Mouse (Mus musculus) cerebral cortex, adult 2 months (tissue): Measurements from ENCODE around the gene Ptn.

ENCODE experiments used
- WGBS: fragments of 180-500 bp; shearing (Covaris S2); methylation state at CpG from one replicate; pipeline ENCODE4 v1.1.7; 2018; 5-methylcytosine and 5-hydroxymethylcytosine counted together

The Ptn gene

GRCm38 (mm10) chr6:36809747-36810285, at the start of gene Ptn:
Gene Ptn, minus strand, starts transcription at chr6:36810220.
- WGBS: under 1% methylated on average over 15 of the region's 15 CpGs

- WGBS: 80% methylated on average over 3 of the region's 3 CpGs
Observed at GRCm38 (mm10) chr6:36858258-36859041, 48.4 kb upstream of the Ptn start.

GRCm38 (mm10) chr6:36857627-36858257, 47.7 kb upstream of the Ptn start:
- 32% methylated on average over 6 of the region's 6 CpGs for WGBS

GRCm38 (mm10) chr6:36850422-36851129, 40.6 kb upstream of the Ptn start:
- WGBS: 26% methylated on average over 7 of the region's 7 CpGs

- 34% methylated on average over 1 of the region's 1 CpGs for WGBS
Observed at GRCm38 (mm10) chr6:36845288-36845687, 35.3 kb upstream of the Ptn start.

- 38% methylated on average over 6 of the region's 6 CpGs for WGBS
Observed at GRCm38 (mm10) chr6:36844258-36844657, 34.2 kb upstream of the Ptn start.

GRCm38 (mm10) chr6:36843031-36843488, 33.0 kb upstream of the Ptn start:
- 40% methylated on average over 3 of the region's 3 CpGs for WGBS

- WGBS: 76% methylated on average over 5 of the region's 5 CpGs
Observed at GRCm38 (mm10) chr6:36842101-36842922, 32.3 kb upstream of the Ptn start.

GRCm38 (mm10) chr6:36841701-36842100, 31.7 kb upstream of the Ptn start:
- 63% methylated on average over 3 of the region's 3 CpGs for WGBS

GRCm38 (mm10) chr6:36838747-36839146, 28.7 kb upstream of the Ptn start:
- WGBS: 98% methylated on average over 1 of the region's 1 CpGs

GRCm38 (mm10) chr6:36835351-36835750, 25.3 kb upstream of the Ptn start:
- WGBS: 53% methylated on average over 3 of the region's 3 CpGs

- 65% methylated on average over 4 of the region's 4 CpGs for WGBS
Observed at GRCm38 (mm10) chr6:36834695-36835265, 24.8 kb upstream of the Ptn start.

GRCm38 (mm10) chr6:36832681-36833080, 22.7 kb upstream of the Ptn start:
- 85% methylated on average over 4 of the region's 4 CpGs for WGBS

GRCm38 (mm10) chr6:36832207-36832606, 22.2 kb upstream of the Ptn start:
- 73% methylated on average over 2 of the region's 2 CpGs for WGBS

- WGBS: 88% methylated on average over 9 of the region's 9 CpGs
Observed at GRCm38 (mm10) chr6:36830371-36830925, 20.4 kb upstream of the Ptn start.

GRCm38 (mm10) chr6:36819019-36819783, 9.2 kb upstream of the Ptn start:
- WGBS: 33% methylated on average over 8 of the region's 8 CpGs

GRCm38 (mm10) chr6:36818281-36819018, 8.4 kb upstream of the Ptn start:
- 48% methylated on average over 4 of the region's 4 CpGs for WGBS

GRCm38 (mm10) chr6:36816666-36817065, 6.6 kb upstream of the Ptn start:
- WGBS: 56% methylated on average over 3 of the region's 3 CpGs

- WGBS: 54% methylated on average over 2 of the region's 2 CpGs
Observed at GRCm38 (mm10) chr6:36815992-36816391, 6.0 kb upstream of the Ptn start.
